Mouse (Mus musculus) liver, adult (tissue): Measurements from ENCODE around the gene Rpp25l.

Source experiments
- GATA4 ChIP-seq: IDR thresholded peaks from 2 replicates; pipeline ENCODE4 v1.6.1; 2014; ENCODE audit warnings: mild to moderate bottlenecking, low read length; ENCODE audit not compliant: insufficient replicate concordance

Gene Rpp25l

DNA sequence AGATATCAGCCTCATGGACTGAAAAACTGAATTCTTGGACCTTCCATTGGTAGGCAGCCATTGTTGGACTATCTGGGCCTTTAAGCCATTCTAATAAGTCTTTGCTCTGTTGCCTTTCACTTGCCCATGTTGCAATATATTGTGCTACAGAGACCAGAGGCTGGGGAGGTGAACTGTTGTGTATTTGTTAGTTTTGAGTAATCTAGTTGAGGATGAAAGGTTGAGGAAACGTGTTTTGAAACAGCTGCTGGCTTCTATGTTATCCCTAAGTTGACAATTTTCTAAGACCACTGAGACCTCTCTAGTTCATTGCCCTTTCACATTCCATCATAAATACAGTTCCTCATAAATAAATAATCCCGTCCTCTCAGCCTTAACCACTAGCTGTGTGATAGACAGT, 30.8 kb upstream of the Rpp25l start:
- no peak for TF ChIP-seq GATA4

DNA sequence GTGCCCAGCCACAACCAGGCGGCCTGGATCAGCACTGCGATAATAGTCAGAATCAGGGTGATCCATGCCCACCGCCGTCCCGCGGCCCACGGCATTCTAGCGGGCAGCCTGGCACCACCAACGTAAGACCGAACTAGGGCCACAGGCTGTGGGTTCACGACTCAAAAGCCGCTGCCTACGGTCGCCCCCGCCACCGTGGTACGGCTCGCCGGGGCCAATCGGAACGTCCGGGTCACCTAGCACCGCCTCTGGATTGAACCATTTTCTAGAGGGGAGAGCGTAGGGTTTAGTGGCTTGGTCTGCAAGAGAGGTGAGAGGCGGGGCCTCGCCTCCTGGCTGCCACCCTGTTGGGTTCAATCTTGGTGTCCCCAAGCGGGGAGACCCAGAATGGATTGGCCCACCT, 27.8 kb upstream of the Rpp25l start:
- peak; percentile 38; the same call in 1 of the 2 replicates for TF ChIP-seq GATA4

DNA sequence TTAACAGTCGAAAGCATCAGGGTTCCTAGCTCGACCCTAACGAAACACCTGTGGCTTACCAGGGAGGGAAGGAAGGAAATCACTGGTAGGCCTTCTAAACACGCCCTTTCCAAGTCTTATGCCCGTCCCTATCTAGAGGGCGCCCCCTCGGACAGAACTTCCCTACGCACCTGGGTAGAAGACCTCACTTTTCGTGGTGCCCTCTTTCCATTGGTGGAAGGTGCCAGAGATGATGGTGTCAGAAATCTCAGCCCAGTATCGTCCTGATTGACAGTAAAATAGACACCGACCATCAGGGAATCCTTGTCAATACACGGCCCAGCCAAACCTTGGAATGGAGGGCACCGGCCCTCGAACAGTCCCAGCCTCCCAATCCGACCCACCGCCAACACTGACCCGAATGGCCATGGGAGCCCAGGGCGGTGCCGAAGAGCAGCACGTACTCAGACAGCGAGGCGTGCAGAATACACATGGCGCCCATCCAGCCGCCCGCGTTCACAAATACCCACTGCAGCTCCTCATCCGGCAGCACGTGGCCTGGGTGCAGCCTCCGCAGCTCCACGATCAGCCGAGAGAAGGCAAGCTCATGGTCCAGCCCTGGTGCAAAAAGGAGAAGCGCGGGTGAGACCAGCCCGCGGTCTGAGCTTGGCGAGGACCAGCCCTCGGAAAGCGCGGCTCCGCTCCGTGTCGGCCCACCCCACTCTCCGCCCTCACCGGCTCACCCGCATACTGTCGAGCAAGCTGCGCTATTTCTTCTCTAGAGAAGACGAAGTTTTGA, 27.2 kb upstream of the Rpp25l start:
- no peak for TF ChIP-seq GATA4

DNA sequence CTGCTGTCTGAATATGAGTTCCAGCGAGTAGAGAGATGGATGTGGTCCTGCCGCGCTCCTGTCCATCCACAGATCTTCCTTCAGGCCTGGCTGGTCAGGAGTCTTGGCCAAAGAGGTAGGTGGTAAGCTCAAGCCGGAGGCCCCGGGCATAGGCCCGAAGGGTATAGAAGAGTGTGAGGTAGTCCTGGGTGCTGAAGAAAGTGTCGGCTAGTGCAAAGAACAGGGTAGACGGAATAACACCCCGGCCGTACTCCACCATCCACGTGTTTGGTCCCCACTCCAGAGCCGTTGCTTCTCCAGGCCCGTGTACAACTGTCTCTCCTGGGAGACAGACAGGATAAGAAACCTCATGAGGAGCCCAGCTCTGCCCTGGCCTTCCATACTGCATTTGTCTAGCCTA, 25.9 kb upstream of the Rpp25l start:
- TF ChIP-seq GATA4: no peak

DNA sequence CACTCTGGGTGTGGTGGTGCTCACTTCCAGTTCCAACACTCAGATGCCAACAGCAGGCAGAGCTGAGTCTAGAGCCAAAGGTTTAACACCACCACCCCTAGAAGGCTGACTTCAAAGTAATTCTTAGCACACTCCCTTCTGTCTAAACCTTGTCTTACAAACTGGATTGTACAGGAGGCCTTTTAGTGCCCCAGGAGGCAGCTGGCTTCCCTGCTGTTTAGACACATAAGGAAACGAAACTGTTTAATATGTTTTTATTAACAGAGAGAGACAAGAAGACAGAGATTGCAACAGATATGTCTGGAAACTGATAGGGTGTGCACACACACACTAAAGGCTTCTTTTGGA, 24.9 kb upstream of the Rpp25l start:
- no peak for TF ChIP-seq GATA4

DNA sequence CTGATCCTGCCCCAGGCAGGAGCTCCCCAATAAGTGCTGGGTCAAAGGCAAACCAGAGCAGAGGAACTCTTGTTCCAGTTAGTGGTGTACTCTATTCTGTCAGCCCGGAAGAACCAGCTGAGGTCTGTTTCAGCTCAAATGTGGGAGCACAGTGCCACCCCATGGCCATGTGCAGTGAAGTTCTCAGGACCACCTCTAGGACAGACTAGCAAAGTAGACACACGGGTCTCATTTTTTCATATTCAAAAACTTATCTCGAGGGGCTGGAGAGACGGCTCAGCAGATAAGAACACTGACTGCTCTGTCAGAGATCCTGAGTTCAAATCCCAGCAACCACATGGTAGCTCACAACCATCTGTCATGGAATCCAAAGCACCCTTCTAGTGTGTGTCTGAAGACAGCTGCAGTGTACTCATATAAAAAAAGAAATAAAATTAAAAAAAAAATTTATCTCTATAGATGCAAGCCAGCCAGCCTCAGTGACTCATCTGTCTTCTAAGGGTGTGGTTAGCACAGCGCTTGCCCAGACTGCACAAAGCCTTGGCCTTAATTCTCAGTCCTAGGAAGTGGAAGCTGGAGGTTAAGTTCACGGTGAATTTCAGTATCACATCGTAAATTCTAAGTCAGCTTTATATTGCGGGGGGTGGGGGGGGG, 24.4 kb upstream of the Rpp25l start:
- no peak for TF ChIP-seq GATA4

DNA sequence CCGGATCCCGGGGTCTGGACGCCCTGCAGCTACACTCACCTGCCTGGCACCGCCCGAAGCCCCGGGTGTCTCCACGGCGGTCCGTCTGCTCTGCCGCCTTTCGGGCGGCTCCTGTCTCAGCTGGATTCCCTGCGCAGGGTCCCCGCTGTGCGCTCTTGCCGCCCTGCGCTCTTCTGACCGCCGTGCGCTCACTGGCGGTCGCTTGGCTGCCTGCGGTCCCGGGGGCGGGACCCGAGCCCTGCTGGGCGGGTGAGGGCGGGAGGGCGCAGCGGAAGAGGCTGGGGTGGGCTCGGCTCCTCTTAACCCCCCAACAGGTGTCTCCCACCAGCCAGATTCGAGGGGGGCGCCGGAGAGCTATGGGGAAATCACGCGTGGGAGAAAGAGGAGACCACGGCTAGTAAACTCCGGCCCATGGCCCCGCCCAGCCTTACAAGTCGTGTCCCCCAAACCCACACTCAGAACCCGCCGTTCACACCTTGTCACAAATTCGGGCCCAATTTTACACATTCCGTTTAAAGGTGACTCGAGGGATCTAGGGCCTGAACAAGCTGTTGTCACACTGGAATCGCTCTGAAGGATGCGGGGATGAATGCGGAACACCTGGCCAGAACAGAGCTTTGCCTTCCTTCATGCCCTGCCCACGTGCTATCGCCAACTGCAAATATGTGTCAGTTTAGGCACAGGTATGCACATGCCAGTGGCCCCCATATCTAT, 17.9 kb upstream of the Rpp25l start, which contains the start of gene Arid3c:
TSS of gene Arid3c (minus strand) at position 91 of the 714 bp plus-strand sequence.
- no peak for TF ChIP-seq GATA4

DNA sequence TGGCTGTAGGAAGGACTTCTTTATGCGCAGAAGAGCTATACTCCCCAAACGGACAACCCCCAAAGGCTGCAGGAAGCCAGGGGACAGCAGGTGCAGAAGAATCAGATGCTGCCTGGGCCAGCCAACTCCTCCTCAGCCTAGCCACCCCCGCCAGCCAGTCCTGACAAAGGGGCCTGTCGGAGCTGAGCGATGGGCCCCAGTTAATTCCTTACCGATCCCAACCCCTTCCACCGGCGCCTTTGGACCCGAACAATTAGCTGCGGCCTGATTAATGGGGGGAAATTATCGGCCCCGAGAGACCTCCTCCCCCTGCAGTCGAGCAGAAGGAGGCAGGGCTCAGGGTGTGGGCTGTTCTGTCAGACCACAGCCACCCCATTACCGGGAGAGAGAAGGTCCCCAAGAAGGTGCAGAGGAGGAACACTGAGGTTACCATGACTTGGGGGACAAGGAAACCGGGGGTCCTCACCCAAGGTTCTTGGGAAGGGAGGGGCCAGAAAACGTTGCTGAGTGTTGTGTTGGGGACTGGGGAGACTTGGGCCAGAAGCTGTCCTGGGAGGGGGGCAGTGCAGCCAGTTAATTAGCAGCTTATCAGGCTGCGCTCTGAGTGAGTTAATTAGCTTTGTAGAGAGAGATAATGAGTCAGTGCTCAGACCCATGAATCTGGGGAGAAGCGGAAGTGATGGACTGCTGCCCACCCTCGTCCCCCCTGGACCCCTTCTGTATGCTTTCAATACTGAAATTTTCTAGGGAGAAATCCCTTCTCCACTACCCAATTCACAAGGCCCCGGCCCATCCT, 13.7 kb upstream of the Rpp25l start:
- no peak for TF ChIP-seq GATA4

DNA sequence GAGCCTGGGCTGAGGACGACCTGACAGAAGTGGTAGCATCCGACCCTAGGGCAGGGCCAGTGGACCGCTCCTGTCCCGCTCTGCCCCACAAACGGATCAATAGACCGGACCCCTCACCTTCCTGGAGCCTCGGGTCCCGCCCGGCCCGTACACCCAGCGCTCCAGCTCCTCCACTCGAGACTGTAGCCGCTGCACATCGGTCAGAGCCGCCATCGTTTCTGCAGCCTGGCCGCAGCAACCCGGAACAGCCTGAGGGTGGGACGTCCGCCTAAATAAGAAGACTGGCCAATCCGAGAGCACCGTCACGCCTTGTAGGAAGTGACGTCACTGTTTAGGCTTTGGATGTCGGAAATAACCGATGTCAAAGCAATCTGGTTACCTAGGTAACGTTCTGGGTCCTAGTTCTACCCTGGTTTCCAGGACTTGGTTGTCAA, 9.6 kb upstream of the Rpp25l start, which contains the start of gene Dctn3:
TSS of gene Dctn3 (minus strand) at position 253 of the 434 bp plus-strand sequence.
- peak; percentile 18; the same call in 1 of the 2 replicates for TF ChIP-seq GATA4

DNA sequence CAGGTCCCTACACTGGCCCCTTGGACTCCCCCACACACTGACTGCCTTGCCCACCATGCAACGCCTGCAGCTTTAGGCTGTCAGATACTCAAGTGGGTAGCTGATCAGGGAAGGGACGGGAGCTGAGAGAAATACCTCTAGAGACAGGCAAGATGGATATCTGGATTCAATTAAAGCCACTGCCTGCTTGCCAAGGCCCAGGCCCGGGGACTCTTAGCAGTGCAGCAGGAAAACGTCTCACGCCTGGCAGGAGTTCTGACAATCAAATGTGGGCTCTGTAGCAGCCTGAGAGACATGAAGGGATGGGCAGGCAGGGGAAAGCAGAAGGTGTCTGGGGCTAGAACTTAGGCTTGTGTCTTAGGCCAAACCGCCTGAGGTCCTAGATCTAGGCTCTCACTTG, 3.5 kb upstream of the Rpp25l start:
- no peak for TF ChIP-seq GATA4

DNA sequence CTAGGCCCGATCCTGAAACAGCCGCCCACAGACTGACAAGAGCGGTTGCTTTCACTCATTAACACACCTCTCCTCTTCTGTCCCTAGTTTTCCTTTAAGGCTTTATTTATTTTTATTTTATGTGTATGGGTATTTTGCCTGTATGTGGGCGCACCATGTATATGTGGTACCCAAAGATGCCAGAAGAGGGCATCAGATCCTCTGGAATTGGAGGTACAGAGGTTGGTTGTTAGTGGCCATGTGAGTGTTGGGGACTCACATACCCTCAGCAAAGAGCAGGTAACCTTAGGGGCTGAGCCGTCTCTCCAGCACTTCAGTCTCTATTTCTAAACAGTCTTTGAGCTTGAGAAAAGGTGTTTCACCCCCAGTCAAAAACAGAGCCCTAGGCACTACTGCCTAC, 2.3 kb upstream of the Rpp25l start:
- no peak for TF ChIP-seq GATA4

DNA sequence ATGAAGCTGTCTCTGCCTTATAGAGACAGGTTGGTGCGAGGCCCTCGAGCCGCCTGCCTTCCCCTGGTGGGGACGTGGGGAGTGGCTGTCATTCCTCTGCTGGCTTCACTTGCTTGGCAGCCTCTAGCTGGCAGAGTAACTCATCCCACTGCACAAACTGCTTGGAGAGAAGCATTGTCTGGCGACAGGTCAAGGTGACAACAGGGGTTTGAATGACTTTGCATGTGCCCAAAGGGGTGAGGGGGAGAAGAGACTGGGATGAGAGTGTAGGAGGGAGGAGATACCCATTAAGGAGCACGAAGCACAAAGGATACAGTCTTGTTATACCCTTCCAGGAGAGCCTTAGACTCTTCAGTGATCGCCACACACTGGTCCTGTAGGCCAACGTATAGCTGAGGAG, 1.7 kb upstream of the Rpp25l start:
- TF ChIP-seq GATA4: no peak

DNA sequence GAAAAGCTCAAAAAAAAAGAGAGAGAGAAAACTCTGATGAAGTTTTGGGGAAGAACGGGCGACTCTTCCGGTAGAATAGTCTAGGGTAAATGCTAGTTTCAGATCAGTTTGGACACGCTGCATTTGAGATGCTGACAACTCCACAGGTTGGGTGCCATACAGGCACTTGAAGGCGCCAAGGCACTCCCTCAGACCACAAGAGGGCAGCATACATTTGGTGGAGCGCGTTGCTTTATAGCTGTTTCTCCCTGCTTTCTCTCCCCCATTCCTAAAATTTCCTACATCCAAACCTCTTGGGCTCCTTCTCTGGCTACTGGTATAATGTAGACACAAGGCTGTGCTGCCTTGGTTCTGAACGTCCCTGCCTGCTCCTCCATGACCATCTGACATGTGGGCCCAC, 942 bp upstream of the Rpp25l start:
- TF ChIP-seq GATA4: no peak

DNA sequence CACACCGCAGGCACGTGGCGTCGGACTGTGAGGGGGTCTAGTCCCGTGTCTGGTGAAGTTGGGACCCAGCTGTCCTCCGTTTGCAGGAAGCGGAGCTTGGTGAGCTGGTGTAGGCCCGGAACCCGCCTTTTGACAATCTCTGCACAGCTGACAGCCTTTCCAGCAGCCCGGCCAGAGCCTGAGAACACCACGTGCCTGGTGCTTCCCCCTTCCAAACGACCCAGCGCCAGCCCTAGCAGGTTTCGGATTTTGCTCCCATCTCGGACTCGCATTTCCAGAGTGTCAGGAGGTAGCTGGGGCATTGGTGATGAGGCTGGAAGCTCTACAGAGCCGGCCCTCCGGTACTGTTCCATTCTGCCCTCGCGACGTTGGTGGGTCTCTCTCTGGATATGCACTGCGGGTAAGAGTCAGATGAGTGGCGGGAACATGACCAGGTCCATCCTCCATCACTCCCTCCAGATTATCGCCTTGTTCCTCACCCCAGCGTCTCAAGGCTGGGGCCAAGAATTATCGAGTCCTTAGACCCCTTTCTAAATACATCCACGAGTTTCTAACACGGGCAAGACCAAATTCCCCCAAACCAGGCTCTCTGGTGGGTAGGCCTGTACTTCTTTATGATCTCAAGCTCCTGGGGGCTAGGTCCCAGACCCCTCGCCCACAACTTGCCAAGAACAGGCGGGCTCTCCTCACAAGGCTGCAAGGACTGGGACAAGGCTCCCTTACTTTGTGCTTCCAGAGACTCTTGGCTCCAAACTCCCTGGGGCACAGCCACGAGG, 725 bp downstream of the Rpp25l start:
- TF ChIP-seq GATA4: no peak
